Mouse (Mus musculus) myocyte (in vitro differentiated cells): ENCODE results near the gene Bdkrb2.

Experiments used
- E2F4 ChIP-seq: IDR thresholded peaks from one replicate; pipeline ENCODE4 v1.6.1; 2011; ENCODE audit warnings: mild to moderate bottlenecking, control low read depth, moderate library complexity; ENCODE audit not compliant: insufficient read depth
- MAX ChIP-seq: IDR thresholded peaks from one replicate; pipeline ENCODE4 v1.6.1; 2011; ENCODE audit warnings: low read depth, mild to moderate bottlenecking, control low read depth
- MYOD1 ChIP-seq, 3 experiments: IDR thresholded peaks; one replicate each; pipeline ENCODE4 v1.6.1; 2011; ENCODE audit warnings: control low read depth in 2 of 3, low read depth in 2 of 3, mild to moderate bottlenecking in 2 of 3, moderate library complexity in 1 of 3; ENCODE audit not compliant: insufficient read length in 2 of 3, control insufficient read depth in 1 of 3
- MYOG ChIP-seq, 3 experiments: IDR thresholded peaks; one replicate each; pipeline ENCODE4 v1.6.1; 2011; ENCODE audit warnings: control low read depth in 2 of 3, low read depth in 2 of 3, mild to moderate bottlenecking in 2 of 3; ENCODE audit not compliant: insufficient read length in 2 of 3, control insufficient read depth in 1 of 3, insufficient read depth in 1 of 3
- POLR2A ChIP-seq: IDR thresholded peaks from one replicate; pipeline ENCODE4 v1.6.1; 2011; ENCODE audit warnings: low read depth, mild to moderate bottlenecking, control low read depth, moderate library complexity; ENCODE audit not compliant: insufficient read length
- POLR2AphosphoS2 ChIP-seq: IDR thresholded peaks from one replicate; pipeline ENCODE4 v1.6.1; 2011; ENCODE audit warnings: low read depth, control low read depth; ENCODE audit not compliant: insufficient read length
- USF1 ChIP-seq: IDR thresholded peaks from one replicate; pipeline ENCODE4 v1.6.1; 2011; ENCODE audit warnings: low read depth, mild to moderate bottlenecking, control low read depth, moderate library complexity

- TF ChIP-seq E2F4 (no peak), POLR2A (no peak), POLR2AphosphoS2 (no peak), MYOD1 (IDR thresholded peaks at IDR 0.05; ENCODE audit: control insufficient read depth in 1 of 3, insufficient read length in 2 of 3, low read depth in 2 of 3) (peak in 1 of 3 experiments; percentile 17), MAX (no peak), MYOG (IDR thresholded peaks at IDR 0.05; ENCODE audit: control insufficient read depth in 1 of 3, insufficient read depth in 1 of 3, insufficient read length in 2 of 3, low read depth in 2 of 3) (no peak), USF1 (no peak)
Measured at GRCm38 (mm10) chr12:105545696-105546435, 17.2 kb upstream of the Bdkrb2 start.
